Mouse (Mus musculus): ENCODE data around the gene Gm9747. TPM values are rescaled to one million over a fixed set of nuclear protein-coding genes. Genes with fewer than 3 reads are reported as not detected.

Gene Gm9747
- not detected for total RNA-seq (2022)

DNA sequence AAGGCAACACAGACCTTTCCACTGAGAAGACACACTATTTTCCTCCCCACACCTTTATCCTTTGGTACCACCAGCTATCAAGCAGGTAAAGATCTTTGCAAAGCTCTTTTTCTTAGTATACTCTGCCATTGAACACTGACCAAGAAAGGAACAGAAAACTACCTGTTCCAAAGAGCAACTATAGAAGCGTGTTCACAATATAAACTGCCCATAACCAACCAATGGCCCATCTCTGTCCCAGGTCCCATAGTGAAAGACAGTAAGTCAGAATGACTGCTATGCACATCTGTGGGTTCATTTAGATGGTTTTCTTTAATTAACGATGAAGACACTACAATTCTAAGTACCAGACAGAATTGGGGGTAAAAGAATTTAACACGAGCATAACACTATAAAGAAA, at the start of gene Gm9747:
Gm9747 (plus strand) TSS at position 301 of the 400 bp plus-strand sequence.
- no peak for DNase-seq (ENCODE audit: low spot score in 2 of 2)

DNA sequence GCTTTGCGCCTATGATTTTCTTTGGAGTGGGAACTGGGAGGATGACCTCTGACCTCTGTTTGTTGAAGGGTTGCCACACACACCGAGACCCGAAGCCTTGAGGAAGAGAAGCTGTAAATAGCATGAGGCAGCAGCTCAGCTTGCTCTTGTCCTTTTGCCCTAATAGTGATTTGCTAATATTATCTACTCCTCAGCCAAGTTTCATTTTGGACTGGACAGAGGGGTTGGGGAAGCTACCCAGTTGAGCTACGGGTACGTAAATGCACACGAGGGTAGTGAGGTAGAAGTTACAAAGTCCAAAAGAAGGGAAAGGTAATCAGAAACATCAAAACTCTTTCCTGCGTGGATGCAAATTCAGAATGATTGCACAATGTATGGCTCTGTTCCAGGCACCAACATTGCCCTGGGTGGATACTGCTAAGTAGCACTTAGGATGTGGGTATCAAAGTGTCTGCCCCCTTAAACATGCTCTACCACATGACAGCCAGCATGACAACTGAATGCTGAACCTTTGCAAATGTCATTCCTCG, 48.9 kb upstream of the Gm9747 start:
- DNase-seq (ENCODE audit: low spot score in 2 of 2): no peak

DNA sequence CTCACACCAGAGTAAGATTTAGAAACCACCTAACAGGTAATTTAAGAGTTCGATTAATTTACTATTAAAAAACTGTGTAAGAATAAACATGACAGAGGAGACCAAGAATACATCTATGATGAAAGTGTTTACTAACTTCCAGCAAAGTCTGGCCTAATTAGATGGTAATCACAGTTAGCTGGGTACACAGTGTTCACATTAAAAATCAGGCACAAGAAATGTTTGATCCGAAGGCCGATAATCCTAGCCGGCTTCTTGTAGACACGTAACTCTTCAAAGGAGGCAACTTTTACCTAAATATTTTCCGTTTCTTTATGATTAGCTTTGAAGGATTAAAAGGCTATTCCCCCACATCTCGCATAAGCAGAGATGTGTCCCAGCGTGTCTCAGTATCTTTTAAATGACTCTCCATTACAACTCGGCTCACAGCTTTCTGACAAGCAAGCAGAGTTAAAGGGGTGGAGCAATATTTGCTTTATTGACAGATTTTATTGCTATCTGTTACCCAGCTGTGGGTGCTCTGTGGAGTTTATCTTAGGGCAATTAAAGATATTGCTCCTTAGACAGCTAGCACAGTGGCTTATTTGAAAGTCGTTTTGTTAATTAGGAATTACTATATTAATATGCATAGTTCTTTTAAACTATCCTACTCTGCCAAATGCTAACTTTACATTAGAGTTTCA, 44.2 kb upstream of the Gm9747 start:
- no peak for DNase-seq (ENCODE audit: low spot score in 2 of 2)

GRCm38 (mm10) chr1:82189516-82189915, 43.4 kb upstream of the Gm9747 start:
- peak; percentile 7 to 76 for DNase-seq (ENCODE audit: low spot score in 2 of 2)

DNA sequence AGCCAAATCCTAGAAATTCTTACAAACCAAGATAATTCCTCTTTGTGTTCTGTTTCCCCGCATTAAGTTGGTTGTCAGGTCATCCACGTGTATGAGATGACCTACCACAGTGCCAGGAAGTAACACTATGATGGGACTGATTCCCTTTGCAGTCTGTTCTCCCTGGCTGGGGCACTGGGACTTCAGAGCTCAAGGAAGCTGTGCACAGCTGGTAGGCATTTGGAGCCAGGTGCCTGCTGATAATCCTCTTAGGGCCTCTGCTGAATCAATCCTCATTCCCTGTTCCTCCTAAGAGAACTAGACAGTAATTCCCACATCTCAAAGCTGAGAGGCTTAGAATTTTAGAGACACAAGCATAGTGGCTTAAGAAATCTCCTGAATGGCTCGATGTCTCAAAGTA, 41.3 kb upstream of the Gm9747 start:
- DNase-seq (ENCODE audit: low spot score in 2 of 2): no peak

GRCm38 (mm10) chr1:82199918-82200317, 33.0 kb upstream of the Gm9747 start:
- DNase-seq (ENCODE audit: low spot score in 2 of 2): no peak

GRCm38 (mm10) chr1:82200636-82201035, 32.3 kb upstream of the Gm9747 start:
- no peak for DNase-seq (ENCODE audit: low spot score in 2 of 2)

DNA sequence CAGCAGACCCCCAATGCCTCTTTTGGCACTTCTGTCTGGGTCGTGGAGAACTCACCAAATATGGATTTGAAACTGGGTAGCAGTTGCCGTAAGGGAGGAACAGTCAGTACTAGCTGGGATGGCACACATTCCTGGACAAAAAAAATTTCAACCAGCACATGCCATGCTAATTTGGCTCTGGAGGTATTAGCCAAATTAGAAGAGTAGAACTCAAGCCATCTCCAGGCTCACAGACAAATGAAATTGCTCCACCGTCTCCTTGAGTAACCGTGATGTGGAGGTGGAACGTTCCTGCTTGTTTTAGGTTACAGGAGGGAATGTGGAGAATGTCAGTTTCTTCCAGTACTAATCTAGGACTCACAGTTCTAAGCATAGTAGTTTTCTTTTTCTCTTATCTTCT, 25.4 kb upstream of the Gm9747 start:
- no peak for DNase-seq (ENCODE audit: low spot score in 2 of 2)

- no peak for DNase-seq (ENCODE audit: low spot score in 2 of 2)
Observed at GRCm38 (mm10) chr1:82220673-82221396, 12.1 kb upstream of the Gm9747 start.

DNA sequence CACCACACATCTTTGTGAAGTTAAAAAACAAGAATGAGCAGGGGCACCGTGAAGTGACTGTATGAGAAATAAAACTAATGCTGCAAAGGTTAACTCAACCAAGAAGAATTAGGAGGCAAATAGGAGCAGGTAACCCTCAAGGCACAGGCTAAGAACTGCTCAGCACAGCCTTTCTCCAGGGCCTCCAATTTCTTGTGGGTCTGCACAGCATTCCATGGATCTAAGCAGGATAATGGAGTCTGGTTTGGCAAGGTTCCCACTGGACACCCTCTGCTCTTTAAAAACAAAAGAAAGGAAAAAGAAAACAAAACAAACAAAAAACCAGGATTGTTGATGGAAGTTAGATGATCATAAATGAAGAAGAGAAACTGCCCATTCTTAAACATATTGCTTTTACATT, 11.4 kb upstream of the Gm9747 start:
- no peak for DNase-seq (ENCODE audit: low spot score in 2 of 2)

DNA sequence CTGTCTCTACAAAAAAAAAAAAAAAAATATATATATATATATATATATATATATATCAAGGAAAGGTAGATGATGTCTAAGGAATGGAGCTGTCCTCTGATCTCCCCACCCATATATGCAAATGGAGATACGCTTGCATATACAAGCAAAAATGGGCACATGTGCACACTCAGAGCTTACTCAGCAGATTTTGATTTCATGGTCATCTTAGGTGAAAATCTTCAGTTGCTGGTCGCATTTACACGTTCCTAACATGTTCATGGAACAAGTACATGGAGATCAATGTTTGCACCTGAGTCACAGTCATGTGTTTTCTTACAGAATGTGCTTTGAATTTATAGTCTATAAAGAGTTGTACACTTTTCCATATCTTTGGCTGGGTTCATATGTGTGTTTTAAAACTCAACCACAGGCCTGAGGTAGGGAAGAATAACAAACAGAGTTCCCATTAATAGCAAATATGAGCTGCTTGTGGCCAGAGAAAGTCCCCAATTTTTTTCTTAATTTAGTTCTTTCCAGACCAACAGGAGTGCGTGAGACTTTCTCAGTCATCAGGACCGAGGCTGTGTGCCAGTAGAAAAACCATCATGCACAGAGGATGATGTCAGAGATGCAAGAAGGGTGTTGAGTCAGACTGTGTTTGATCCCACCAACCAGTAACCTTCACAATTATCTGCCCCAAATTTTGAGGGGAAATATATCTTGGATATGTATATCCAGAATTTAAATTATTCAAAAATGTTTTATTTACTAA, 9.7 kb upstream of the Gm9747 start:
- no peak for DNase-seq (ENCODE audit: low spot score in 2 of 2)

GRCm38 (mm10) chr1:82228841-82229240, 4.1 kb upstream of the Gm9747 start:
- DNase-seq (ENCODE audit: low spot score in 2 of 2): no peak

- no peak for DNase-seq (ENCODE audit: low spot score in 2 of 2)
Observed at GRCm38 (mm10) chr1:82234616-82235015, 1.7 kb downstream of the Gm9747 start.

DNA sequence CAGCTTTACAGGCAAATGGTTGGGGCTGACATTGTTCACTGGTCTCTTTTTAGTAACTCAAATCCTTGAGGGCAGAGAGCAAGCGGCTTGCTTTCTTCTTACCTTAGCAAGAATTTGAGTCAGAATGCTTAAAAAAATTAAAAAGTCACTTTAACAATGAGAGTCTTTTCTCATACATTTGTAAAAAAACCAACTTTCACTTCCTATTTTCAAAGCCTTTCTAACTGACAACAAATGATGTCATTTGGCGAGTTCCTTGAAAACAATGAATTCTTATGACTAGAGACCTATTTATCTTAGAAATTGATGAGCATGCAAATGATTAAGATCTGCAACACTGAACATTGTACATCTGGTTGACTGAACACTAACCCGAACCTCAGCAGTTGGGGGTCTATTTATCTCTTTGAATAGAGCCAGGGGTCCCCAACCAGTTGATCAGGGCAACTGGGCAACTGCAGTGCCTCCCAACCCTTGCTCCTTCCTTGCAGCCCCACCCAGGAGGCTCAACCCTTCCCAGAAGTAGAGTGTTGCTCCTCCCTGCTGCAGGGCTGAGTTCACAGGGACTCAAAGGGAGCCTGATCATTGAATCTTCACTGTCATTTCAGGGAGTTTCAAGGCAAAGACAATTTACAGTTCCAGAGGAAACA, 2.7 kb downstream of the Gm9747 start:
- DNase-seq (ENCODE audit: low spot score in 2 of 2): no peak

DNA sequence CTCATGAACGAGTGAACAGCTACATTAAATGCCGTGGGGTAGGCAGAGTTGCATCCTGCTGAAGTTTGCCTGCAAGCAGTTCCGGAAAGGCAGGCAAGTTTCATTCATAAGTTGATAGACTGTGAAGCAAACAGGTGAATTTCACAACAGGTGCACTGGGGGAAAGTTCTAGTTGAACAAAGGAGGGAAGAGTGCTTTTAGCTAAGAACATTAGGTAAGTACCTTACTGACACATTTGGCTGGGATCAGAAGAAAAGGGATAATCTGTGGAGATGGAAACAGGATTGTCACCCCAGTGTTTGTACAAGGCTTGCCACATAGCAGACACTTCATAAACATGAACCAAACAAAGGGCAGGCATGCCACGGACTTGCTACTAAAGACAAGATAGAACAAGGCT, 5.3 kb downstream of the Gm9747 start:
- DNase-seq (ENCODE audit: low spot score in 2 of 2): no peak

DNA sequence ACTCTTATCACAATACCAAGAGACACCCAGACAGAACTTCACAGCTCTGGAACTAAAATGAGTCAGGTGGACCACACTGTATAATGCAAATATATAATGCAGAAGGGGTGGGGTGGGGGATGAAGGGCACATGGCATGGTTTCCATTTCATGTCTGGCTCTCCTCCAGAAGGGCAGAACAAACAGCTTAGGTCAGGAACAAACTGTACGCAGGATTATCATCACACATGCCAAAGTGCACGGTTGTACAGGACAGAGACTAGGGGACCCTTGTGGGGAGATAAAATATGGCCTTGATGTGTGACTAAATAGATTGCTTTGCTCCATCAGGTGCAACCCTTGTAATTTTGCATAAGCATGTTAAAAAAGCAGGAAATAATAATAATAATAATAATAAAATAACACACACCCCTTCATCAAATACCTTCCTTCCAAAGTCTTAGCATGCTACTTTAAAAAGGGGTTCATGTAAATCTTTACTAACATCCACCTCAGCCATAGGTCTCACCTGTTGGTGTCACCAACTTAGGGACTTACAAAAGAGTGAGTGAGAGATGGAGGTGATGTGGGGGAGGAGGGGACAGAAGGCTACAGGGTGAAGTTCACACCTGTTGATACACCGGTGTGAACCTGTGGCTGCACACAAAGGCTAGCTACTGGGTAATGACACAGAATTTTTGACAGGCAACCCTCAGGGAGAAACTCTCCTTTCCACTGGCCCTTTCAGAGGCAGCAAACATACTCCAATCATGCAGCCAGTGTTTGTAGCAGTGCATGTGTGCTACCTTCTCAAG, 6.7 kb downstream of the Gm9747 start:
- no peak for DNase-seq (ENCODE audit: low spot score in 2 of 2)

DNA sequence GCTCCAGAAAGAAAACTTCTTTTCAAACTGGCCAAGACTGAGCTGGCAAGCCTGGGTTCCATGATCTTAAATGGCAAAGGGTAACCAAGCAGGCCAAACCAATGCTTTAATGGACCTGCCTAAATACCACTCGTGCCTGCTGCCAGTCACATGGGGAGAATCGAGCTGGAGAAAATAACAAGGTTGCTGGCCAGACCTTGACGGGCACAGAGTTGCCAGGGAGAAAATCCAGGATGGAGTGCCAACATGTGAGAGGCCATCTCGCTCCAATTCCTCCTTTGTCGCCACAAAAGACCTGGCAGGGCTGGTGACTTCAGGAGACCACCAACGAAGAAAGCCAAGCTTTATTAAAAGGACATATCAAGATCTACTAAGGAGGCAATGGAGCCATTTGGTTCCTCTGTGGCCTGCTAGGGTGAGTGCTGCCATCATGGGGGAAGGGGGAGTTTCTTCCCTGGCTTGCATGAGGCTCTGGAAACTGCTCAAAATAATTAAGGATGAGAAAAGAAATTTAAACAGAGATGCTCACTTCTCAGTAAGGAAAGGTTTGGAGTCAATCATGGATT, 10.4 kb downstream of the Gm9747 start:
- no peak for DNase-seq (ENCODE audit: low spot score in 2 of 2)

DNA sequence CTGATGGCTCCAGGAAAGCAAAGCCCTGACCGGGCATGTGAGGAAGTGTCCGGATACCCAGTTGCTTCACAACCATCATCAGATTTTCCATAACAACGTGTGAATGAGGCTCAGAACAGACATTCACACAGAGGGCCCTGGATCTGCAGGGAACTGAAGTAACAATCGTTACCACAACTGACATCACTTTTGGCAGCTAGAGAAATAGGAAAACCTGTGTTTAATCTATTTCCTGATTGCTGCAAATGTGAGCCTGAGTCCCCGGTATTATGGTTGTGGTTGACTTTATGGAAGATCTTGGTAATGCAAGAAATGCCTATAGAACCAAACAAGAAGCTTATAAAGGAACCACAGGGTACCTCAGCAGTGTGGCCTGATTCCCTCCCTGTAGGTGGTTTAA, 12.1 kb downstream of the Gm9747 start:
- no peak for DNase-seq (ENCODE audit: low spot score in 2 of 2)

GRCm38 (mm10) chr1:82247221-82247951, 14.5 kb downstream of the Gm9747 start:
- DNase-seq (ENCODE audit: low spot score in 2 of 2): no peak
